Mouse (Mus musculus) megakaryocyte, embryonic 14.5 days (primary cell): Measurements from ENCODE around the gene Perm1. TPM values are rescaled to one million over a fixed set of nuclear protein-coding genes. Genes with fewer than 3 reads are reported as not detected.

Experiments used
- H3K27me3 ChIP-seq: replicated peaks from 2 replicates; pipeline ENCODE3; 2012; ENCODE audit warnings: inconsistent platforms
- H3K36me3 ChIP-seq: replicated peaks from 2 replicates; pipeline ENCODE3; 2012; ENCODE audit warnings: low read length, inconsistent platforms, mixed read lengths
- H3K4me1 ChIP-seq: 2 replicates; pipeline ENCODE4 v1.6.1; 2012; ENCODE audit warnings: inconsistent platforms
- H3K4me3 ChIP-seq: replicated peaks from 2 replicates; pipeline ENCODE3; 2012; ENCODE audit warnings: moderate library complexity, mild to moderate bottlenecking, inconsistent platforms
- H3K9me3 ChIP-seq: 2 replicates; pipeline ENCODE4 v1.6.1; 2012; ENCODE audit warnings: inconsistent platforms
- FLI1 ChIP-seq: IDR thresholded peaks from 2 replicates; pipeline ENCODE4 v1.6.1; 2012; ENCODE audit warnings: low read length, inconsistent platforms, mixed read lengths
- GATA1 ChIP-seq: IDR thresholded peaks from 3 replicates; pipeline ENCODE4 v1.6.1; 2012; ENCODE audit warnings: mixed read lengths, low read length, inconsistent platforms, borderline replicate concordance
- polyA plus RNA-seq: library from polyadenylated mRNA; stranded (reverse); fragments of >175 nt; gene quantifications from 2 replicates; pipeline ENCODE4 v1.2.3, GENCODE M21; 2012; ENCODE audit warnings: low replicate concordance; ENCODE audit not compliant: insufficient read depth

The Perm1 gene
- polyA plus RNA-seq, 1 experiment: not detected

DNA sequence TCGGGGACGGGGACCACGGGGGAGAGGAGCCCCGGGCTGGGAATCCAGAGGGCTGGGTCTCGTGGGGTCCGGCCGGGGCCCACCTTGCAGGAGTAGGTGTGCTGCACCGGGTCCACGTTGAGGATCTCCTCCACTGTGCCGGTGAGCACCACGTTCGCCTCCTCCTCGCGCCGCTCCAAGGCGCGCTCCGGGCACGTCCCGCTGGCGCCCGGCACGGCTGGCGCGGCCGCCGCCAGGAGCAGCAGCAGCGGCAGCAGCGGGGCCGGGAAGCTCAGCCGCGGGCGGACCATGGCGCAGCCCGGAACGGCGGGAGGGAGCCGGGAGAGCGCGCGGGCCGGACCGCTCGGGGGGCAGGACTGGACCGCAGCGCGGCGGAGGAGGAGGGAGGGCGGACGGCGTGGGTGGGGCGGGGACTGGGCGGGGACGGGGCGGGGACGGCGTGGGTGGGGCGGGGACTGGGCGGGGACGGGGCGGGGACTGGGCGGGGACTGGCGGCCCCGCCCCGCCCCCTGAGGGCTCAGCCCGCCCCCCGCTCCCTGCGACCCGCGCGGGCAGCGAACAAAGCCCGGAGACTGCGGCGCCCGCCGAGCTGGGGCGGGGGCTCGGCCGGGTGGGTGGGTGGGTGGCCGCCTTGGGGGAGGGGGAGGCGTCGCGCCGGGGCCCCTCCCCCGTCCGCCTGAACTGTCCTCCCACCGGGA, 18.4 kb upstream of the Perm1 start, which contains the start of gene Agrn:
TSS of gene Agrn (minus strand) at position 358 of the 698 bp plus-strand sequence.
- H3K4me1 ChIP-seq: peaks cover 60% of the 10 kb centered on the region
- H3K9me3 ChIP-seq: no peaks in the 10 kb centered on the region
- peaks cover 49% of the 10 kb centered on the region for H3K27me3 ChIP-seq
- H3K4me3 ChIP-seq: peak within 1 kb of the TSS; percentile 97
- TF ChIP-seq FLI1: no peak
- no peak for TF ChIP-seq GATA1
- H3K36me3 ChIP-seq: peaks cover 3% of the 10 kb centered on the region

DNA sequence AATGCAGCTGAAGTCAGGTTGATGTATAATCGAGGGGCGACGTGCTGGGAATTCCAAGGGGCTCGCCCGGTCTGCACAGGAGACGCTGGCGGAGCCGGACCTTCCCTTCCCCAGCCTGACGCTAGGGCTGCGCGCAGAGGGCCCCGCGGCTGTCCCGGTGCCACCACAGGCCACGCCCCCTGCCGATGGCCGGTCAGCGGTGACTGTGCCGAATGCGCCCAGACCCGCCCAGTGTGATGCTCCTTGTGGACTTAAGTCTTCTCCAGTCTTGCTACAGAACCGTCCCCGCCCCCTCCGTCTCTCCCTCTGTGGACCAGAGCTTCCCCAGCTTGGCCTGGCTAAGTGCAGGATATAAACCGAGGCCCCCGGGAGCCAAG, 17.9 kb upstream of the Perm1 start:
- Histone ChIP-seq H3K4me1 (peaks cover 60% of the 10 kb centered on the region), H3K36me3 (peaks cover 3% of the 10 kb centered on the region), H3K4me3 (peak overlapping the region; percentile 97), H3K9me3 (no peaks in the 10 kb centered on the region), H3K27me3 (peaks cover 47% of the 10 kb centered on the region)
- TF ChIP-seq FLI1: no peak
- no peak for TF ChIP-seq GATA1

DNA sequence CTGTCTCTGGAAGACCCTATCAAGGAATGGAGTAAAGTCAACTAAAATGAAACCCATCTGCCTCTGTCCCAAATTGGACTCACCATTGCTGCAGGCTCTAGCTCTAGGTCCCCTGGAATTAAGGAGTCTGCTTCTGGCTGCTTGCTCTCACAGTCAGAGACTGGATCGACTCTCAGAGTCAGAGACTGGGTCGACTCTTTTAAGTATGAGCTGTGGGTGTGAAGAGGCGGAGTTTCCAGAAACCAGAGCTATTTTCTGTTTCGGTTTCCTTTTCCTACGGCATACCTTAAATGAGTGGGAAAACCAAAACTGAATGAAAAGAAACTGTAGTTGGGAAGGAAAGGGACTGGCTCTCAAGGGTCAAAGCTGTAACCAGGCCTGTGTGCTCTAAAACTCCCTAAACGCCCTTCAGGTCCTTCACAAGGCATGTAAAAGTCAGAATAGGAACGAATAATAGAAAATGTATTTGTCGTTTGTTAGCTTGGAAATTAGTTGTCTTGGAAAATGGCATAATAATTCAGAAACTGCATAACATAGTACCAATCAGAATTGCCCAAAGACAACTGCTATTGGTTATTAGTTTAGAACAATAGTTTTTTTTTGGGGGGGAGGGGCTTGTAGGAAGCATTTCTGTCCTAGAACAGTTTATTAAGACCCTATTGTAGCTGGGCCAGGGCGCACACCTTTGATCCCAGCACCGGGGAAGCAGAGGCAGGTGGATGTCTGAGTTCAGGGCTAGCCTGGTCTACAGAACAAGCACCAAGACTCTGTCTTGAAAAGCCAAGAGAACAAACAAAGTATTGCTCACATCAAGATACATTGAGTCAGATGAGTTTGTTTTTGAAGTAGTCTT, 14.8 kb upstream of the Perm1 start, which contains the start of gene Isg15:
TSS of gene Isg15 (minus strand) at position 196 of the 853 bp plus-strand sequence.
- H3K4me1 ChIP-seq: peaks cover 79% of the 10 kb centered on the region
- H3K27me3 ChIP-seq: peaks cover 43% of the 10 kb centered on the region
- H3K4me3 ChIP-seq: peak within 1 kb of the TSS; percentile 89
- H3K9me3 ChIP-seq: no peaks in the 10 kb centered on the region
- peaks cover 3% of the 10 kb centered on the region for H3K36me3 ChIP-seq
- TF ChIP-seq FLI1 (no peak), GATA1 (no peak)

DNA sequence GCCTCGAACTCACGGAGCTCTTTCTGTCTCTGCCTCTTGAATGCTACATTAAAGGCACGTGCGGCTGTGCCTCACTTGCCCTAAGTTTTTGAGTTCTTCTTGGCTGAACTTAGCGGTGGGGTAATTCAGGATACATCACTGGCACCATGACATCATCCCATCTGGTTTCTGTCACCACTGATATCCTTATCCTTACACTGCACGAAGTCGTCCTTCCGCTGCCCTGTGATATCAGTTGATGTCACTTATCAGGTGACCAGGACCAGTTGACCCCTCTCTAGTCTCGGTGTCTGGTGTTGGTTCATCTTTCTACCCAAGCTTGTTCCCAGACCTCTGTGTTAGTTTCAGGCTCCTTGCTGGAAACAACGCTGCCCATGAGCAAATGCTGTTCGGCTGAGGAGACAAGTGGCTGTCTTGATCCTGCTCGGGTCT, 13.2 kb upstream of the Perm1 start:
- H3K27me3 ChIP-seq: peaks cover 33% of the 10 kb centered on the region
- peaks cover 3% of the 10 kb centered on the region for H3K36me3 ChIP-seq
- TF ChIP-seq FLI1: no peak
- no peak for TF ChIP-seq GATA1
- H3K4me1 ChIP-seq: peaks cover 67% of the 10 kb centered on the region
- no peaks in the 10 kb centered on the region for H3K9me3 ChIP-seq
- H3K4me3 ChIP-seq: peak overlapping the region; percentile 94

DNA sequence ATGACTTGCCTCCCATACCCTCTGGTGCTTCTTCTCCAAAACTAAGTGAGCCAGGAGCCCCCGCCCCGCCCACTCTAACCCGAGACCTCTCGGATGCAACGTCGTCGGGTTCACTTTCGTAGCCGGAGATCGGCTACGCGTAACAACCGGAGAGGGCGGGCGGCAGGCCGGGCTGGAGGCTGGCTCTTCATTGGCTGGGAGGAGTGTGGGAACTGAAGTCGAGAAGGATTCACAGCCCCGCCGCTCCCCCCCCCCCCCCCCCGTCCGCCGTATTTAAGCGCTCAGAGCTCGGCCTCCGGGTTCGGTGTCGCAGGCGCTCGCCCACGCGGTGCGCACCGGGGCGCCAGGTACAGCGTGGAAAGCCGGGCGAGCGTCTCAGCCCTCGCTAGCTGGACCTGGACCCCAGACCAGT, 12.7 kb upstream of the Perm1 start, which contains the start of gene AW011738:
TSS of gene AW011738 (plus strand) at position 304 of the 412 bp plus-strand sequence.
- peaks cover 33% of the 10 kb centered on the region for H3K27me3 ChIP-seq
- peak within 1 kb of the TSS; percentile 94 for H3K4me3 ChIP-seq
- TF ChIP-seq GATA1 (no peak), FLI1 (no peak)
- H3K9me3 ChIP-seq: no peaks in the 10 kb centered on the region
- H3K36me3 ChIP-seq: peaks cover 3% of the 10 kb centered on the region
- peaks cover 64% of the 10 kb centered on the region for H3K4me1 ChIP-seq

DNA sequence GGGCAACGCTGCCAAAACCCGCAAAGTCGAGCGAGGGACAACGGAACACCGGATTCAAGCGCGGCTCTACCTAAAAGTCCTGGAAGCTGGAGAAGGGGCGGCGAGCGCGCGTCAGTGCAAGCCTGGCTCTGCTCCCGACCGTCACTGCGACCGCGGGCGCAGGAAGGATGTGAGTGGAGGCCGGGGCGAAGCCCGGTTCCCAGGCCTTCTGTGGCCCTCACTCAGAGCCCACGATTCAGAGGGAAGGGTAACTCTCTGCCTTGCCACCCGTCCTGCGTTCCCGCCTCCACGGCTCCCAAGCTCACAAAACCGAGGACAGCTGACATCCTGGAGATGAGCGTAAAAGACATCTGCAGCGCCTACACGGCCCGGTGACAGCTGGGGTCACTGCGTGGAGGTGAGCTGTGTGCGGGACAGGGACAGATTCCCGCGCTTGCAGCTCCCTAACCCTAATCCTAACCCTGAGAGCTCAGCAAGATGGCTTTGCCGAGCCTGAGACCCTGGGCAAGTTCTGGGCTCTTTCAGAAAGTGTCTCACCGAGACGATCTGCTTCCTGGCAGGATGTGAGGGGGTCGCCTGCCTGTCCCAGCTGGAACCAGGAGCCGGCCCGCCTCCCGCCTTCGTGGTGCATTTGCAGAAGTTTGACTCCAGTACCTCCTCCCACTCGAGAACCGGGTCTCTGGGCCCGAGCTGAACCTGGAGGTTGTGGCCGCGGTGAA, 12.1 kb upstream of the Perm1 start:
- TF ChIP-seq FLI1: no peak
- TF ChIP-seq GATA1: no peak
- Histone ChIP-seq H3K4me1 (peaks cover 60% of the 10 kb centered on the region), H3K9me3 (no peaks in the 10 kb centered on the region), H3K4me3 (peak overlapping the region; percentile 94), H3K36me3 (peaks cover 3% of the 10 kb centered on the region), H3K27me3 (peaks cover 33% of the 10 kb centered on the region)

DNA sequence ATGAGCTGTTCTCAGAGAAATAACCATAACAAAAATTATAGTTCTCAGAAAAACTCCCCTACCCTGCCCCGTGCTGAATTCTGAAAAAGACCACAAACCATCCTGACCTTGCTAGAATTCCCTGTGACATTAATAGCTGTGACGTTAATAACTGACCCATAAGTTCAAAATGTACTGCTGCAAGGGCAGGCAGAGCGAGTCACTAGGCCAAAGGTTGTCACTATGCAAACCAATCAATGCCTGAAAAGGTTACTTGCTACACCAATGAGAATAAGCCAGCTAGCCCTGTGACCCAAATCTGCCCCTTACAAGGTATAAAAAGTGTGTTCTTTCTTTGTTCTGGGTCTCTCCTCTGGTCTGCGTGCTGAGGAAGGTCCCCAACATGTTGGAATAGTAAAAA, 6.8 kb upstream of the Perm1 start:
- Histone ChIP-seq H3K4me1 (peaks cover 20% of the 10 kb centered on the region), H3K36me3 (no peaks in the 10 kb centered on the region), H3K9me3 (no peaks in the 10 kb centered on the region; the same call in 1 of the 2 replicates), H3K4me3 (no peak overlapping the region), H3K27me3 (peaks cover 28% of the 10 kb centered on the region)
- no peak for TF ChIP-seq GATA1
- no peak for TF ChIP-seq FLI1

DNA sequence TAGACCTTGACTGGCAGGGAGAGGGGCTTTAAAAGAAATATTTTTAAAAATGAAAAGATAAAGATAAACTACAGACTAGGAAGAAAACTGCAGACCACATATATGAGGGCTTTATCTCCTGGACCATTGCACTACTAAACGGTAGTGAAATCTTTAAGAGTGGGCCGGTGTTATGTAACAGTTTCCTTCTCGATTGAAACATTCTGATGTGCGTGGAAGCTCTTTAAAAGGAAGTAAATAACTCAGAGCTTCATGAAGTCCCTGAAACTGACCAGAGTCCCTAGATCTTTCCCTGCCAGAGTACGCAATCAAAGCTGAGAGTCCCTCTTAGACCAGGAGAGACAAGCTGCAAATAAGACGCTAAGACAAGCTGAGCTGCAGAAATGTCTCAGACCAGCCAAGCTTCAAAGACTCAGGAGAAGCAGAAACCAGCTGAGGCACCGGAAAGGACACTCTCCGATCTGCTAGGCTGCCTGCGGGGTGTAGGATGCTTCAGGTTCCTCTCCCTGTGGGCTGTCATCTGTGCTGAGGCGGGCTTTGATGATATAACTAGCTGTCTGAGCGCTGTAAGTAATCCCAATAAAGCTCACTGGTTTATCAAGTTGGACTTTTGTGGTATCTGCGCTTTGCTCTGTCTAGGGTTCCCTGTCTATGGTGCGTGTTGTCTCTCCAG, 5.6 kb upstream of the Perm1 start:
- Histone ChIP-seq H3K9me3 (no peaks in the 10 kb centered on the region; the same call in 1 of the 2 replicates), H3K36me3 (no peaks in the 10 kb centered on the region), H3K27me3 (peaks cover 20% of the 10 kb centered on the region), H3K4me1 (peaks cover 8% of the 10 kb centered on the region; the same call in 1 of the 2 replicates), H3K4me3 (no peak overlapping the region)
- TF ChIP-seq GATA1 (no peak), FLI1 (no peak)

DNA sequence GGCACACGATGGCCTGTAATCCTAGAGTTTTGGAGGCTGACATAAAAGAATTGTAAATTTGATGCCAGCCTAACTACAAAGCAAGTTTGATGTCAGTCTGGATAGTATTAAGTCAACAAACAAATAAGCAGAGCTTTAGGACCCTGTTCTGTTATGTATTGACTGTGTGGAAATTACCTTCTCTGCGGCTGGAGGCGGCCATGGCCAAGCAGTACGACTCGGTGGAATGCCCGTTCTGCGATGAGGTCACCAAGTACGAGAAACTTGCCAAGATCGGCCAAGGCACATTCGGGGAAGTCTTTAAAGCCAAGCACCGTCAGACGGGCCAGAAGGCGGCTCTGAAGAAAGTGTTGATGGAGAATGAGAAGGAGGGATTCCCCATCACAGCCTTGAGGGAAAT, 2.5 kb upstream of the Perm1 start:
- peaks cover 34% of the 10 kb centered on the region for H3K27me3 ChIP-seq
- no peaks in the 10 kb centered on the region; the same call in 1 of the 2 replicates for H3K9me3 ChIP-seq
- H3K4me1 ChIP-seq: peaks cover 5% of the 10 kb centered on the region; the same call in 1 of the 2 replicates
- TF ChIP-seq GATA1 (no peak), FLI1 (no peak)
- H3K36me3 ChIP-seq: no peaks in the 10 kb centered on the region
- no peak overlapping the region for H3K4me3 ChIP-seq
